Mouse (Mus musculus) midbrain, embryonic 13.5 days (tissue): ENCODE measurements around the gene Tkfc. TPM values are rescaled to one million over a fixed set of nuclear protein-coding genes. Genes with fewer than 3 reads are reported as not detected.

Experiments
- ATAC-seq: fragments of 200-750 bp; cut with Nextera tagmentation; 2 replicates; pipeline ENCODE4 v1.8.0; 2017; ENCODE audit warnings: mild to moderate bottlenecking, moderate TSS enrichment, moderate library complexity
- H3K27ac ChIP-seq: fragments of 300-500 bp; sonication (generic); 2 replicates; pipeline ENCODE4 v1.5.1; 2015; ENCODE audit warnings: inconsistent platforms, mild to moderate bottlenecking, moderate library complexity
- H3K27me3 ChIP-seq: fragments of 300-500 bp; sonication (generic); 2 replicates; pipeline ENCODE4 v1.6.1; 2015; ENCODE audit warnings: mild to moderate bottlenecking, inconsistent platforms
- H3K36me3 ChIP-seq: fragments of 300-500 bp; sonication (generic); 2 replicates; pipeline ENCODE4 v1.6.1; 2015; ENCODE audit warnings: mild to moderate bottlenecking, inconsistent platforms
- H3K4me1 ChIP-seq: fragments of 300-500 bp; sonication (generic); replicated peaks from 2 replicates; pipeline ENCODE4 v1.6.1; 2015; ENCODE audit warnings: inconsistent platforms
- H3K4me2 ChIP-seq: fragments of 300-500 bp; sonication (generic); replicated peaks from 2 replicates; pipeline ENCODE4 v1.6.1; 2015; ENCODE audit warnings: moderate library complexity, mild to moderate bottlenecking, inconsistent platforms
- H3K4me3 ChIP-seq: fragments of 300-500 bp; sonication (generic); replicated peaks from 2 replicates; pipeline ENCODE4 v1.5.1; 2015; ENCODE audit warnings: mild to moderate bottlenecking, inconsistent platforms
- H3K9ac ChIP-seq: fragments of 300-500 bp; sonication (generic); replicated peaks from 2 replicates; pipeline ENCODE4 v1.6.1; 2015; ENCODE audit warnings: mild to moderate bottlenecking, inconsistent platforms
- H3K9me3 ChIP-seq: fragments of 300-500 bp; sonication (generic); 2 replicates; pipeline ENCODE4 v1.6.1; 2016; ENCODE audit warnings: mild to moderate bottlenecking, inconsistent platforms
- WGBS: fragments of 180-500 bp; shearing (Covaris S2); methylation state at CpG from one replicate; pipeline ENCODE4 v1.1.7; 2015; 5-methylcytosine and 5-hydroxymethylcytosine counted together
- polyA plus RNA-seq: library from polyadenylated mRNA; unstranded; fragments of >200 nt; fragmentation: Nextera tagmentation; extraction: Ambion mirVana; gene quantifications from 2 replicates; pipeline ENCODE4 v1.2.1, GENCODE M21; 2015

The Tkfc gene
- polyA plus RNA-seq, 1 experiment from 2014 or later: 23.5 TPM

DNA sequence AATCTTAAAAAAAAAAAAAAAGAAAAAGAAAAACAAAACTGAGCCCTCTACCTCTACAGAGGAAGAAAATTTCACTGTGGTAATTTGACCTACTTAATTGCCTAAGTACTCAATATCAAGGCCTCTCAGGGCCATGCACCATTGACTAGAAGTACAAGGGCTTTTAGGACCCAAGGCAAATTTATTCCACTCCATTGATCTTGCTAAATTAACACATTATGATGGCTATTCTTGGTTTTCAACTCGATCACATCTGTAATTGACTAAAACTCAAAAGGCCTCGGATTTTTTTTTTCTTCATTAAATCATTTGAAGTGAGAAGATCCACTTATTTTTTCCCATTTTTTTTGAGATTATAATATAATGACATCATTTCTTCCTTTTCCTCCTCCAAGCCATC is 48.0 kb downstream of the Tkfc start:
- no peaks in the 10 kb centered on the region for H3K9me3 ChIP-seq
- ATAC-seq: no peak
- H3K27me3 ChIP-seq: no peaks in the 10 kb centered on the region
- H3K4me1 ChIP-seq: peaks cover 25% of the 10 kb centered on the region
- no peak overlapping the region for H3K27ac ChIP-seq
- no peak overlapping the region for H3K4me2 ChIP-seq
- 86% methylated on average over 2 of the region's 2 CpGs for WGBS
- H3K4me3 ChIP-seq: no peak overlapping the region
- no peak overlapping the region for H3K9ac ChIP-seq
- peaks cover 7% of the 10 kb centered on the region; the same call in 1 of the 2 replicates for H3K36me3 ChIP-seq

DNA sequence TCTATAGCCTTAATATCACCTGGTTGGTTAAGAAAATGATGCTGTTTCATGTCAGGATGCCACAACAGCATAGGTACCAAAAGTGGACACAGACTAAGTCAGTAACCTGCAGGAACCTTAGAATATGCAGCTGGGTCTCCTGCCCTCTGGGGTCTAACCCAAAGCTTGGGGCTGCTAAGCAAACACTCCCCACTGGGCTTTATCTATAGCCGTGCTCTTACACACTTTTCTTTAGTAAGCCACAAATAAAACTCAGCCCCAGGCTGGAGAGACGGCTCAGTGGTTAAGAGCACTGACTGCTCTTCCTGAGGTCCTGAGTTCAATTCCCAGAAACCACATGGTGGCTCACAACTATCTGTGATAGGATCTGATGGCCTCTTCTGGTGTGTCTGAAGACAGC is 48.5 kb downstream of the Tkfc start:
- no peak overlapping the region for H3K9ac ChIP-seq
- WGBS: 71% methylated on average over 2 of the region's 2 CpGs

DNA sequence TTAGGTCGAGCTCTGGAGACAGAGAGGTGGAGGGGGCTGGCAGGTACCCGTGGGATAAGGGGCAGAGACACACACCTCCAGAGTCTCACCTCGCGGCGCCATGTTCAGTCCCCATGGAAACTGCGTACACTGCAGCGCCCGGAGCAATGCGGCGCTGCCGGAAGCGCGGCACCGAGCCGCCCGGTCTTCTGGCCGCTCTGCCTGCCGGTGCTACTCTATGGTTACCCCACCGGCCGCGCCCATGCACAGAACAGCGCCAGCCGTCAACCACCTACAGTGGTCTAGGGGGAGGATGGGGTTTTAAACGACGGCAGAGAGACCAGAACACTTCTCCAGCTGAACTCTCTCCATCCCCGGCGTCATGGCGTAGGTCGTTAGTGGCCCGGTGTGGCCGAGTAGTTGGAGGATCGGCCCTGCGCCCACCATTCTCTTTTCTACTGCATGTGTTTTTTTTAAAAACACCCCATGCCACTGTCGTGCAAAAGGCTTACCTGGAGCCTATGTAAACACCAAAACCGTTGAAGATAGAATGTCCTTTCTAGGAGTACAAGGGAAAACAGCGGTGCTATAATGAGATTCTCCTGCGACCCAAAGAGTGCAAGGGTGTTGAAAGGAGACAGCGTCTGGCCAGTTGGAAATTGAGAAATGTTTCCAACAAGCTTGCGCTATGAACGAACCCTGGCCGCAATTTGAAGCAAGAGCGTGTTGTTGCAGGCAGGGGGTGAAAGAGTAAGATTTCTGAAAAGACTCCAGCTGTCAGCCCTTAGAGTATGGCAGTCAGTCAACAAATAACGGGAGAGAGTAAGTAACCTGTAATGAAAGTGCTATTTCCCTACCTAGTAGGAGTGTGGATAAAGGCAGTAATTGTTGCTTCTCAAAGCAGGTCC is 49.6 kb downstream of the Tkfc start, which contains the start of gene Tmem216:
TSS of gene Tmem216 (minus strand) at position 615 of the 887 bp plus-strand sequence.
- peak within 1 kb of the TSS; percentile 90 for H3K27ac ChIP-seq
- no peaks in the 10 kb centered on the region for H3K27me3 ChIP-seq
- no peaks in the 10 kb centered on the region for H3K9me3 ChIP-seq
- H3K36me3 ChIP-seq: peaks cover 23% of the 10 kb centered on the region
- WGBS: 1% methylated on average over 43 of the region's 43 CpGs
- peak within 1 kb of the TSS; percentile 65 for H3K4me2 ChIP-seq
- peak within 1 kb of the TSS; percentile 64 for H3K9ac ChIP-seq
- peak within 1 kb of the TSS; percentile 68 for H3K4me3 ChIP-seq
- peak; percentile 100 for ATAC-seq
- peaks cover 25% of the 10 kb centered on the region for H3K4me1 ChIP-seq

More for the DNA sequence above, 48.5 kb downstream of the Tkfc start:
- H3K4me1 ChIP-seq: peaks cover 25% of the 10 kb centered on the region
- H3K27me3 ChIP-seq: no peaks in the 10 kb centered on the region
- no peak overlapping the region for H3K4me2 ChIP-seq
- H3K4me3 ChIP-seq: no peak overlapping the region
- peaks cover 12% of the 10 kb centered on the region for H3K36me3 ChIP-seq
- no peak for ATAC-seq
- H3K27ac ChIP-seq: no peak overlapping the region
- H3K9me3 ChIP-seq: no peaks in the 10 kb centered on the region

DNA sequence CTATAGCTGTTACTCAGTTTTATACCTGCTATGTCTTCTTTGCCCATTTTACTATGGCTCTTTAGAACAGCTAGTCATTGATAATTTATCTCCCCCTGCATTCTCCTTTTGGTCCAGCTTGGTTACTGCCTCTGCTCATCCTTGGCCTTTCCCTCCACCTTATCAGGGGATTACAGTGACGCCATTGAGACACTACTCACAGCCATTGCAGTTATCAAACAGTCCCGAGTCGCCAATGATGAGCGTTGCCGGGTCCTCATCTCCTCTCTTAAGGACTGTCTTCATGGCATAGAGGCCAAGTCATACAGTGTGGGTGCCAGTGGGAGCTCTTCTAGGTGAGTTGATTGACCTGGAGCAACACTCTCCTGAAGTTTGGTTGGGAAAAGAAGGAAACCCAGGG is 66.0 kb downstream of the Tkfc start:
- no peak for ATAC-seq
- Histone ChIP-seq H3K36me3 (peaks cover 85% of the 10 kb centered on the region), H3K9ac (no peak overlapping the region), H3K4me1 (no peaks in the 10 kb centered on the region), H3K9me3 (no peaks in the 10 kb centered on the region), H3K4me3 (no peak overlapping the region), H3K4me2 (no peak overlapping the region), H3K27ac (no peak overlapping the region), H3K27me3 (no peaks in the 10 kb centered on the region)
- 95% methylated on average over 5 of the region's 5 CpGs for WGBS

Other genes starting within 250 kb of the Tkfc start
- gene Syt7, start 216.6 kb downstream of the Tkfc start, polyA plus RNA-seq: 8.2 and 8.8 TPM in 2 replicates
- gene Lrrc10b, start 148.2 kb downstream of the Tkfc start, polyA plus RNA-seq: 0.71 and 0.76 TPM in 2 replicates
- gene Ppp1r32, start 122.7 kb downstream of the Tkfc start, polyA plus RNA-seq: 1.0 and 1.6 TPM in 2 replicates
- gene Cpsf7, start 80.4 kb downstream of the Tkfc start, polyA plus RNA-seq: 56.9 and 57.8 TPM in 2 replicates
- 63.3 and 63.5 TPM in 2 replicates for gene Sdhaf2, start 79.5 kb downstream of the Tkfc start, polyA plus RNA-seq
- gene Tmem216, start 49.4 kb downstream of the Tkfc start, polyA plus RNA-seq: 56.1 and 58.6 TPM in 2 replicates
- gene Cyb561a3, start 28.5 kb downstream of the Tkfc start, polyA plus RNA-seq: 17.1 and 18.8 TPM in 2 replicates
- gene Tmem138, start 28.3 kb downstream of the Tkfc start, polyA plus RNA-seq: 51.3 and 52.2 TPM in 2 replicates
- 297 and 311 TPM in 2 replicates for gene Ddb1, start 327 bp downstream of the Tkfc start, polyA plus RNA-seq
- 0.39 and 0.61 TPM in 2 replicates for gene Vwce, start 28.6 kb upstream of the Tkfc start, polyA plus RNA-seq
- gene Pga5, start 72.4 kb upstream of the Tkfc start, polyA plus RNA-seq: not detected in 2 replicates
- 33.1 and 35.5 TPM in 2 replicates for gene Vps37c, start 83.1 kb upstream of the Tkfc start, polyA plus RNA-seq
- 0.24 TPM in 2 replicates for gene Cd5, start 133.3 kb upstream of the Tkfc start, polyA plus RNA-seq
- not detected in 2 replicates for gene Cd6, start 224.4 kb upstream of the Tkfc start, polyA plus RNA-seq
- 0.28 and 0.59 TPM in 2 replicates for gene Slc15a3, start 234.1 kb upstream of the Tkfc start, polyA plus RNA-seq